Mouse (Mus musculus) layer of hippocampus, adult 8-10 months (tissue): ENCODE measurements around the gene Nat8f6. TPM values are rescaled to one million over a fixed set of nuclear protein-coding genes. Genes with fewer than 3 reads are reported as not detected.
"Not testable (repeated sequence)": the region's sequence is repeated elsewhere in the genome, so short reads cannot be mapped to it uniquely, and the experiment has no call there.

Source experiments
- DNase-seq, 2 experiments: peaks; one replicate each; pipeline ENCODE4 v3.0.0; 2022; ENCODE audit warnings: low spot score in 2 of 2
- total RNA-seq, 4 experiments: library from RNA; stranded (reverse); gene quantifications; 2 replicates each; pipeline ENCODE4 v1.2.4; 2022

Nat8f6 gene
- 1 to 10 TPM in 3 of 4 experiments, under 1 TPM in 1; 0.56 to 3.3 (median 2.6) TPM for total RNA-seq

GRCm38 (mm10) chr6:85820837-85821236, at the start of gene Nat8f6, which contains the start of gene Nat8f5:
Gene Nat8f6 (minus strand): TSS chr6:85820954.
Gene Nat8f5 (minus strand): TSS chr6:85820972.
- DNase-seq = no peak

- not testable (repeated sequence) for DNase-seq
Observed at GRCm38 (mm10) chr6:85869006-85869405, 48.3 kb upstream of the Nat8f6 start, which contains the start of gene Nat8f2. Gene Nat8f2 (minus strand): TSS chr6:85869158.

GRCm38 (mm10) chr6:85867726-85868690, 47.3 kb upstream of the Nat8f6 start:
- DNase-seq = no peak

GRCm38 (mm10) chr6:85866995-85867394, 46.2 kb upstream of the Nat8f6 start:
- DNase-seq = not testable (repeated sequence)

GRCm38 (mm10) chr6:85866166-85866565, 45.4 kb upstream of the Nat8f6 start:
- DNase-seq = not testable (repeated sequence)

- peak; percentile 33 to 51 for DNase-seq
Observed at GRCm38 (mm10) chr6:85864900-85865639, 44.3 kb upstream of the Nat8f6 start.

- no peak for DNase-seq
Observed at GRCm38 (mm10) chr6:85863840-85864239, 43.1 kb upstream of the Nat8f6 start.

GRCm38 (mm10) chr6:85863136-85863535, 42.4 kb upstream of the Nat8f6 start:
- no peak for DNase-seq

- DNase-seq = no peak
Observed at GRCm38 (mm10) chr6:85862565-85862964, 41.8 kb upstream of the Nat8f6 start.

- no peak for DNase-seq
Observed at GRCm38 (mm10) chr6:85861247-85861646, 40.5 kb upstream of the Nat8f6 start.

GRCm38 (mm10) chr6:85856194-85856678, 35.5 kb upstream of the Nat8f6 start:
- peak; percentile 86 to 93 for DNase-seq

GRCm38 (mm10) chr6:85853481-85853880, 32.7 kb upstream of the Nat8f6 start:
- no peak for DNase-seq

GRCm38 (mm10) chr6:85851062-85851773, 30.5 kb upstream of the Nat8f6 start:
- DNase-seq = no peak

- DNase-seq = no peak
Observed at GRCm38 (mm10) chr6:85849240-85849639, 28.5 kb upstream of the Nat8f6 start.

- no peak for DNase-seq
Observed at GRCm38 (mm10) chr6:85848140-85848539, 27.4 kb upstream of the Nat8f6 start.

GRCm38 (mm10) chr6:85846921-85847320, 26.2 kb upstream of the Nat8f6 start:
- no peak for DNase-seq

GRCm38 (mm10) chr6:85843677-85844458, 23.1 kb upstream of the Nat8f6 start:
- DNase-seq = not testable (repeated sequence)

GRCm38 (mm10) chr6:85839982-85840381, 19.2 kb upstream of the Nat8f6 start:
- peak; percentile 40 to 68 for DNase-seq

GRCm38 (mm10) chr6:85838674-85839073, 17.9 kb upstream of the Nat8f6 start:
- DNase-seq = no peak

GRCm38 (mm10) chr6:85837307-85837706, 16.6 kb upstream of the Nat8f6 start:
- peak; percentile 47 to 48 for DNase-seq
